Comparison of ENCODE assay signal across 8 mouse cellular contexts in genomic region chr3:84333400-84334349, GRCm38 (mm10). TPM values are rescaled to one million over a fixed set of nuclear protein-coding genes. Genes with fewer than 3 reads are reported as not detected.
A peak's percentile ranks its signal among the peaks of the same experiment; 100 is the strongest.
DNase-seq lines count a peak whose midpoint lies in the region; ATAC-seq and TF ChIP-seq lines count a peak whose summit lies in the region.

No protein-coding gene starts in this region.

- H3K4me2 ChIP-seq in CH12.LX (ENCODE audit: insufficient read depth, low read depth, poor library complexity, severe bottlenecking): peak overlapping the region; percentile 87
- peak overlapping the region; percentile 59 for H3K4me2 ChIP-seq in heart, embryonic 15.5 days
- H3K4me2 ChIP-seq in lung, embryonic 16.5 days (ENCODE audit: low read depth, low read length): no peak overlapping the region

- dilution Hi-C loops in CH12.LX (cut with MboI; ENCODE audit: extremely low pct_ligation_motif_present, extremely low pct_unique_long_range_greater_than_20kb, low sequenced_read_pairs): no loop called here

- H3K27me3 ChIP-seq in CH12.LX (replicated peaks): peaks cover 3% of the 10 kb centered on the region
- H3K27me3 ChIP-seq in heart, embryonic 15.5 days: peaks cover 15% of the 10 kb centered on the region
- no peaks in the 10 kb centered on the region for H3K27me3 ChIP-seq in lung, embryonic 16.5 days (ENCODE audit: control insufficient read depth, insufficient read depth, low read depth, low read length)

- no peaks in the 10 kb centered on the region for H3K36me3 ChIP-seq in CH12.LX (replicated peaks in 1 of 2; ENCODE audit: control insufficient read depth in 1 of 2, insufficient read depth in 1 of 2, low read length in 1 of 2)
- no peaks in the 10 kb centered on the region for H3K36me3 ChIP-seq in heart, embryonic 15.5 days
- no peaks in the 10 kb centered on the region for H3K36me3 ChIP-seq in lung, embryonic 16.5 days (ENCODE audit: control insufficient read depth, insufficient read depth, low read length)

- peak; percentile 31 to 79; a peak in 3 of 4 replicates for TF ChIP-seq CTCF in CH12.LX (conservative IDR thresholded peaks at IDR 0.05 in 1 of 2, IDR thresholded peaks at IDR 0.05 in 1 of 2; ENCODE audit: low read depth in 2 of 2, low read length in 2 of 2)

- peak overlapping the region; percentile 16 to 51 (median 23) for H3K4me3 ChIP-seq in CH12.LX (replicated peaks in 1 of 3; ENCODE audit: low read depth in 2 of 3, low read length in 2 of 3, poor library complexity in 1 of 3)
- H3K4me3 ChIP-seq in heart, embryonic 15.5 days: no peak overlapping the region; the same call in 1 of the 2 replicates
- H3K4me3 ChIP-seq in lung, embryonic 16.5 days (ENCODE audit: low read length): no peak overlapping the region

- peak; percentile 66 for DNase-seq in 3T3-L1 (ENCODE audit: low read depth, low spot score)
- peak; percentile 95 for DNase-seq in CH12.LX (ENCODE audit: extremely low read depth)
- DNase-seq in c-Kit-positive CD71-positive TER-119-positive erythroid progenitor cells, embryonic 14.5 days (ENCODE audit: low spot score): peak; percentile 57
- peak; percentile 73 to 77 for DNase-seq in kidney, postnatal 25 days
- peak; percentile 52 for DNase-seq in ovary, postnatal 14 days (ENCODE audit: low spot score)
- no peak for DNase-seq in Muller cell, postnatal 12 days (ENCODE audit: inconsistent ontology term)

- peak overlapping the region; percentile 8; the same call in 1 of the 2 replicates for H3K9ac ChIP-seq in CH12.LX (ENCODE audit: insufficient read depth, low read depth)
- H3K9ac ChIP-seq in heart, embryonic 15.5 days: no peak overlapping the region
- no peak overlapping the region for H3K9ac ChIP-seq in lung, embryonic 16.5 days (ENCODE audit: low read length)

- no peaks in the 10 kb centered on the region for H3K9me3 ChIP-seq in CH12.LX (replicated peaks; ENCODE audit: low read length)
- H3K9me3 ChIP-seq in heart, embryonic 15.5 days (replicated peaks): no peaks in the 10 kb centered on the region
- H3K9me3 ChIP-seq in lung, embryonic 16.5 days (ENCODE audit: control insufficient read depth, low read length): no peaks in the 10 kb centered on the region

- H3K79me2 ChIP-seq in CH12.LX (replicated peaks; ENCODE audit: control insufficient read depth, extremely low read depth, insufficient read depth, poor library complexity, severe bottlenecking): no peaks in the 10 kb centered on the region

- no peak for ATAC-seq in heart, embryonic 15.5 days (replicated peaks; ENCODE audit: insufficient number of reproducible peaks, insufficient read depth, low FRiP score, low read depth)
- peak; percentile 71 for ATAC-seq in lung, embryonic 16.5 days (ENCODE audit: low read depth)

- TF ChIP-seq EP300 in CH12.LX (IDR thresholded peaks at IDR 0.05; ENCODE audit: low read length): 0 out of 2 replicates have a peak, but pooled peaks have one; percentile 20

- peak overlapping the region; percentile 35; the same call in 1 of the 2 replicates for H3K27ac ChIP-seq in CH12.LX (ENCODE audit: insufficient read depth, low read depth)
- H3K27ac ChIP-seq in heart, embryonic 15.5 days: no peak overlapping the region
- H3K27ac ChIP-seq in lung, embryonic 16.5 days (ENCODE audit: low read length): peak overlapping the region; percentile 56; the same call in 1 of the 2 replicates

- peak; percentile 50 for TF ChIP-seq RAD21 in CH12.LX (IDR thresholded peaks at IDR 0.05; ENCODE audit: low read depth, low read length)

- H3K4me1 ChIP-seq in CH12.LX (ENCODE audit: control insufficient read depth in 1 of 2, insufficient read depth in 2 of 2): peaks cover 11 to 41% of the 10 kb centered on the region in 2 experiments
- peaks cover 13% of the 10 kb centered on the region for H3K4me1 ChIP-seq in heart, embryonic 15.5 days (replicated peaks)
- H3K4me1 ChIP-seq in lung, embryonic 16.5 days (replicated peaks; ENCODE audit: control insufficient read depth, insufficient read depth, low read length): peaks cover 14% of the 10 kb centered on the region

- in situ Hi-C loops in CH12.LX (cut with MboI; ENCODE audit: low pct_ligation_motif_present, low pct_unique_long_range_greater_than_20kb, low sequenced_read_pairs): loop anchor here (25.0 kb wide), 2 partner anchors 329 to 554 kb away; partner anchors contain the start of gene Tmem154

- no peak for TF ChIP-seq POLR2A in CH12.LX (IDR thresholded peaks at IDR 0.05; ENCODE audit: low read depth, low read length)

- 51% methylated on average over 22 of the region's 22 CpGs for WGBS in heart, embryonic 15.5 days
- 38% methylated on average over 22 of the region's 22 CpGs for WGBS in lung, embryonic 16.5 days

TF ChIP-seq in CH12.LX, 34 proteins besides CTCF, POLR2A, EP300 and RAD21:
- TF ChIP-seq ELF1 (IDR thresholded peaks at IDR 0.05; ENCODE audit: low read depth, low read length) (peak; percentile 75), GABPA (IDR thresholded peaks at IDR 0.05; ENCODE audit: insufficient replicate concordance, low read depth, low read length) (no peak), CHD1 (IDR thresholded peaks at IDR 0.05; ENCODE audit: low read depth, low read length) (0 out of 2 replicates have a peak, but pooled peaks have one; percentile 43), ZMIZ1 (IDR thresholded peaks at IDR 0.05; ENCODE audit: low read depth, low read length) (no peak), NELFE (IDR thresholded peaks at IDR 0.05; ENCODE audit: low read depth, low read length) (peak; percentile 48; the same call in 1 of the 2 replicates), MAZ (IDR thresholded peaks at IDR 0.05; ENCODE audit: low read depth, low read length) (peak; percentile 71), TBP (conservative IDR thresholded peaks at IDR 0.05; ENCODE audit: low read depth, low read length) (no peak), IRF4 (IDR thresholded peaks at IDR 0.05; ENCODE audit: low read depth, low read length) (0 out of 2 replicates have a peak, but pooled peaks have one; percentile 13), TCF12 (IDR thresholded peaks at IDR 0.05; ENCODE audit: low read depth, low read length) (0 out of 2 replicates have a peak, but pooled peaks have one; percentile 18), SIN3A (IDR thresholded peaks at IDR 0.05; ENCODE audit: low read length) (peak; percentile 56; the same call in 1 of the 2 replicates), CHD2 (IDR thresholded peaks at IDR 0.05; ENCODE audit: low read length) (peak; percentile 43), SMC3 (IDR thresholded peaks at IDR 0.05; ENCODE audit: low read depth, low read length) (peak; percentile 67), HCFC1 (IDR thresholded peaks at IDR 0.05; ENCODE audit: low read depth, low read length) (peak; percentile 25; the same call in 1 of the 2 replicates), BHLHE40 (IDR thresholded peaks at IDR 0.05; ENCODE audit: low read depth, low read length) (no peak)
TF ChIP-seq in CH12.LX: peak in this region for 10.

RNA-seq across cellular contexts. Expression of gene Trim2, which starts 27.0 kb away (rescaled TPM):
- total RNA-seq in CH12.LX (2012; rRNA removed): 2.1 and 2.4 TPM in 2 replicates
- 2.1 and 2.5 TPM in 2 replicates for total RNA-seq in CH12.LX (2014; rRNA removed)
- polyA plus RNA-seq in CH12.LX (2012; ENCODE audit: insufficient read length, low read depth): 3.3 and 3.6 TPM in 2 replicates
- 7.9 and 11.9 TPM in 2 replicates for polyA plus RNA-seq in heart, embryonic 15.5 days (2015; fragmentation: Nextera tagmentation; extraction: Ambion mirVana)
- 31.9 and 36.2 TPM in 2 replicates for polyA plus RNA-seq in lung, embryonic 16.5 days (2015; fragmentation: Nextera tagmentation; extraction: Ambion mirVana)

Comparison
In these comparisons a context has a peak if more than half of its experiments do, and no peak if none do; other contexts are left out.
1. H3K4me3 ChIP-seq: peak in CH12.LX (3 of 3); none in heart, embryonic 15.5 days (single experiment) and lung, embryonic 16.5 days (single experiment).